Mouse (Mus musculus) hindbrain, embryonic 14.5 days (tissue): ENCODE data around the gene Nudcd3. TPM values are rescaled to one million over a fixed set of nuclear protein-coding genes. Genes with fewer than 3 reads are reported as not detected.
A peak's percentile ranks its signal among the peaks of the same experiment; 100 is the strongest.

Experiments
- ATAC-seq: fragments of 200-750 bp; cut with Nextera tagmentation; 2 replicates; pipeline ENCODE4 v1.8.0; 2017; ENCODE audit warnings: moderate number of reproducible peaks, mild to moderate bottlenecking, moderate TSS enrichment, moderate library complexity; ENCODE audit not compliant: low FRiP score
- DNase-seq: peaks from one replicate; pipeline ENCODE4 v3.0.0-alpha.2; 2015; ENCODE audit warnings: low spot score
- H3K27ac ChIP-seq: fragments of 300-500 bp; sonication (generic); 2 replicates; pipeline ENCODE4 v1.5.1; 2014; ENCODE audit warnings: mild to moderate bottlenecking, moderate library complexity
- H3K27me3 ChIP-seq: fragments of 300-500 bp; sonication (generic); 2 replicates; pipeline ENCODE4 v1.6.1; 2014; ENCODE audit warnings: mild to moderate bottlenecking, low read length, mixed read lengths; ENCODE audit not compliant: control insufficient read depth, insufficient read depth
- H3K36me3 ChIP-seq: fragments of 300-500 bp; sonication (generic); replicated peaks from 2 replicates; pipeline ENCODE4 v1.6.1; 2014; ENCODE audit not compliant: control insufficient read depth, insufficient read depth
- H3K4me1 ChIP-seq: fragments of 300-500 bp; sonication (generic); replicated peaks from 2 replicates; pipeline ENCODE4 v1.6.1; 2014; ENCODE audit warnings: antibody characterized with exemption, low read length, mixed read lengths; ENCODE audit not compliant: control insufficient read depth, insufficient read depth
- H3K4me2 ChIP-seq: fragments of 300-500 bp; sonication (generic); replicated peaks from 2 replicates; pipeline ENCODE4 v1.6.1; 2014; ENCODE audit warnings: mild to moderate bottlenecking, moderate library complexity
- H3K4me3 ChIP-seq: fragments of 300-500 bp; sonication (generic); replicated peaks from 2 replicates; pipeline ENCODE4 v1.5.1; 2014; ENCODE audit warnings: mild to moderate bottlenecking, low read length
- H3K9ac ChIP-seq: fragments of 300-500 bp; sonication (generic); 2 replicates; pipeline ENCODE4 v1.6.1; 2014
- H3K9me3 ChIP-seq: fragments of 300-500 bp; sonication (generic); 2 replicates; pipeline ENCODE4 v1.6.1; 2016; ENCODE audit warnings: low read length; ENCODE audit not compliant: control insufficient read depth
- WGBS: fragments of 180-500 bp; shearing (Covaris S2); extraction: QIAGEN DNeasy Blood & Tissue Kit; methylation state at CpG from one replicate; pipeline ENCODE4 v1.1.7; 2014; 5-methylcytosine and 5-hydroxymethylcytosine counted together
- polyA plus RNA-seq: library from polyadenylated mRNA; unstranded; fragments of >200 nt; fragmentation: Nextera tagmentation; extraction: Ambion mirVana; gene quantifications from 2 replicates; pipeline ENCODE4 v1.2.1, GENCODE M21; 2014

The Nudcd3 gene
- polyA plus RNA-seq, 1 experiment from 2014 or later = 57.7 TPM

- H3K4me3 ChIP-seq = no peak overlapping the region
- H3K27me3 ChIP-seq = no peaks in the 10 kb centered on the region
- peaks cover 27% of the 10 kb centered on the region for H3K4me1 ChIP-seq
- no peak overlapping the region for H3K27ac ChIP-seq
- H3K4me2 ChIP-seq = no peak overlapping the region
- no peak for ATAC-seq
- no peak for DNase-seq
- peaks cover 4% of the 10 kb centered on the region; the same call in 1 of the 2 replicates for H3K36me3 ChIP-seq
- WGBS = 64% methylated on average over 2 of the region's 2 CpGs
- H3K9ac ChIP-seq = no peak overlapping the region
- no peaks in the 10 kb centered on the region for H3K9me3 ChIP-seq
Observed at GRCm38 (mm10) chr11:6183246-6183645, 17.0 kb downstream of the Nudcd3 start.

- H3K9ac ChIP-seq = no peak overlapping the region
- H3K4me3 ChIP-seq = no peak overlapping the region
- H3K27ac ChIP-seq = no peak overlapping the region
- H3K9me3 ChIP-seq = no peaks in the 10 kb centered on the region
- H3K4me1 ChIP-seq = peaks cover 28% of the 10 kb centered on the region
- WGBS = 47% methylated on average over 6 of the region's 6 CpGs
- DNase-seq (no peak), ATAC-seq (no peak)
- no peaks in the 10 kb centered on the region for H3K27me3 ChIP-seq
- H3K36me3 ChIP-seq = no peaks in the 10 kb centered on the region
- H3K4me2 ChIP-seq = no peak overlapping the region
Observed at GRCm38 (mm10) chr11:6180811-6181399, 19.3 kb downstream of the Nudcd3 start.

GRCm38 (mm10) chr11:6179194-6179593 lies 21.0 kb downstream of the Nudcd3 start:
- H3K9ac ChIP-seq = no peak overlapping the region
- H3K4me1 ChIP-seq = peaks cover 34% of the 10 kb centered on the region
- DNase-seq (no peak), ATAC-seq (no peak)
- H3K27me3 ChIP-seq = no peaks in the 10 kb centered on the region
- 9% methylated on average over 8 of the region's 8 CpGs for WGBS
- H3K4me3 ChIP-seq = no peak overlapping the region
- no peak overlapping the region for H3K4me2 ChIP-seq
- no peaks in the 10 kb centered on the region for H3K9me3 ChIP-seq
- H3K27ac ChIP-seq = 0 out of 2 replicates have a peak overlapping the region, but pooled peaks have one; percentile 9
- H3K36me3 ChIP-seq = no peaks in the 10 kb centered on the region

GRCm38 (mm10) chr11:6178673-6179166 lies 21.5 kb downstream of the Nudcd3 start:
- DNase-seq (no peak), ATAC-seq (no peak)
- no peaks in the 10 kb centered on the region for H3K36me3 ChIP-seq
- peaks cover 30% of the 10 kb centered on the region for H3K4me1 ChIP-seq
- no peak overlapping the region for H3K4me3 ChIP-seq
- H3K27ac ChIP-seq = peak overlapping the region; percentile 9; the same call in 1 of the 2 replicates
- H3K27me3 ChIP-seq = no peaks in the 10 kb centered on the region
- WGBS = 10% methylated on average over 2 of the region's 2 CpGs
- H3K4me2 ChIP-seq = no peak overlapping the region
- H3K9me3 ChIP-seq = no peaks in the 10 kb centered on the region
- H3K9ac ChIP-seq = no peak overlapping the region

GRCm38 (mm10) chr11:6177781-6178420 lies 22.3 kb downstream of the Nudcd3 start:
- Histone ChIP-seq H3K9ac (no peak overlapping the region), H3K36me3 (no peaks in the 10 kb centered on the region), H3K9me3 (no peaks in the 10 kb centered on the region), H3K27ac (no peak overlapping the region), H3K27me3 (no peaks in the 10 kb centered on the region), H3K4me2 (no peak overlapping the region), H3K4me3 (no peak overlapping the region), H3K4me1 (peaks cover 25% of the 10 kb centered on the region)
- DNase-seq (no peak), ATAC-seq (no peak)
- whole genome bisulfite sequencing = 31% methylated on average over 8 of the region's 8 CpGs

- 73% methylated on average over 1 of the region's 1 CpGs for WGBS
- Histone ChIP-seq H3K27ac (no peak overlapping the region), H3K4me2 (no peak overlapping the region), H3K36me3 (no peaks in the 10 kb centered on the region), H3K27me3 (no peaks in the 10 kb centered on the region), H3K4me1 (peaks cover 25% of the 10 kb centered on the region), H3K9ac (no peak overlapping the region), H3K4me3 (no peak overlapping the region), H3K9me3 (no peaks in the 10 kb centered on the region)
- no peak for ATAC-seq
- no peak for DNase-seq
Observed at GRCm38 (mm10) chr11:6175506-6175905, 24.7 kb downstream of the Nudcd3 start.

- ATAC-seq (no peak), DNase-seq (no peak)
- WGBS = 75% methylated on average over 7 of the region's 7 CpGs
- Histone ChIP-seq H3K27me3 (no peaks in the 10 kb centered on the region), H3K4me2 (no peak overlapping the region), H3K9ac (no peak overlapping the region), H3K9me3 (no peaks in the 10 kb centered on the region), H3K4me3 (no peak overlapping the region), H3K4me1 (peaks cover 25% of the 10 kb centered on the region), H3K36me3 (no peaks in the 10 kb centered on the region), H3K27ac (no peak overlapping the region)
Observed at GRCm38 (mm10) chr11:6174719-6175118, 25.5 kb downstream of the Nudcd3 start.

- Histone ChIP-seq H3K27me3 (no peaks in the 10 kb centered on the region), H3K4me3 (no peak overlapping the region), H3K9me3 (no peaks in the 10 kb centered on the region), H3K9ac (no peak overlapping the region), H3K27ac (no peak overlapping the region), H3K4me2 (no peak overlapping the region), H3K36me3 (no peaks in the 10 kb centered on the region), H3K4me1 (no peaks in the 10 kb centered on the region)
- no peak for DNase-seq
- ATAC-seq = no peak
- WGBS = 93% methylated on average over 2 of the region's 2 CpGs
Observed at GRCm38 (mm10) chr11:6169041-6169663, 31.1 kb downstream of the Nudcd3 start.

- 91% methylated on average over 12 of the region's 12 CpGs for WGBS
- Histone ChIP-seq H3K4me2 (no peak overlapping the region), H3K4me3 (no peak overlapping the region), H3K27ac (no peak overlapping the region), H3K9me3 (no peaks in the 10 kb centered on the region), H3K27me3 (no peaks in the 10 kb centered on the region), H3K36me3 (no peaks in the 10 kb centered on the region), H3K4me1 (no peaks in the 10 kb centered on the region), H3K9ac (no peak overlapping the region)
- DNase-seq = no peak
- no peak for ATAC-seq
Observed at GRCm38 (mm10) chr11:6166351-6166750, 33.9 kb downstream of the Nudcd3 start.
